In genomic region chr11:83843534-83843933, GRCm38 (mm10) we compare ENCODE assay signal across 22 mouse cellular contexts. TPM values are rescaled to one million over a fixed set of nuclear protein-coding genes. Genes with fewer than 3 reads are reported as not detected.
DNase-seq lines count a peak whose midpoint lies in the region; ATAC-seq lines count a peak whose summit lies in the region.
"Had no signal": no experiment of that assay in that cellular context is flagged by ENCODE, and none has a peak within 500 bp of the region (broad histone marks: within the 10 kb centered on the region; RNA-seq: fewer than 3 reads in every experiment).

No protein-coding gene starts in this region.

- H3K4me3 ChIP-seq in heart, embryonic 11.5 days (ENCODE audit: low read depth, low read length) = no peak overlapping the region
- H3K4me3 ChIP-seq in embryonic facial prominence, embryonic 10.5 days = no peak overlapping the region
- H3K4me3 ChIP-seq in forebrain, embryonic 10.5 days = no peak overlapping the region
- H3K4me3 ChIP-seq: embryonic facial prominence, embryonic 15.5 days; heart, embryonic 10.5 days; hindbrain, embryonic 15.5 days; limb, embryonic 12.5 days; liver, embryonic 13.5 days; midbrain, embryonic 12.5 days had no signal

- no peaks in the 10 kb centered on the region for H3K36me3 ChIP-seq in heart, embryonic 11.5 days (ENCODE audit: control insufficient read depth, insufficient read depth, low read length)
- H3K36me3 ChIP-seq in embryonic facial prominence, embryonic 10.5 days (replicated peaks) = no peaks in the 10 kb centered on the region
- H3K36me3 ChIP-seq in forebrain, embryonic 10.5 days (replicated peaks) = no peaks in the 10 kb centered on the region
- H3K36me3 ChIP-seq: embryonic facial prominence, embryonic 15.5 days; heart, embryonic 10.5 days; hindbrain, embryonic 15.5 days; limb, embryonic 12.5 days; liver, embryonic 13.5 days; midbrain, embryonic 12.5 days had no signal

- WGBS in heart, embryonic 11.5 days (ENCODE audit: insufficient replicate concordance) = 79% methylated on average over 6 of the region's 6 CpGs
- WGBS in embryonic facial prominence, embryonic 10.5 days = 98% methylated on average over 6 of the region's 6 CpGs
- WGBS in forebrain, embryonic 10.5 days = 94% methylated on average over 6 of the region's 6 CpGs

- no peaks in the 10 kb centered on the region for H3K9me3 ChIP-seq in heart, embryonic 11.5 days (replicated peaks; ENCODE audit: control insufficient read depth, low read length)
- no peaks in the 10 kb centered on the region for H3K9me3 ChIP-seq in embryonic facial prominence, embryonic 10.5 days
- H3K9me3 ChIP-seq in forebrain, embryonic 10.5 days = no peaks in the 10 kb centered on the region
- H3K9me3 ChIP-seq: embryonic facial prominence, embryonic 15.5 days; heart, embryonic 10.5 days; hindbrain, embryonic 15.5 days; limb, embryonic 12.5 days; liver, embryonic 13.5 days; midbrain, embryonic 12.5 days had no signal

- H3K27ac ChIP-seq in heart, embryonic 11.5 days (ENCODE audit: low read depth, low read length) = no peak overlapping the region
- no peak overlapping the region for H3K27ac ChIP-seq in embryonic facial prominence, embryonic 10.5 days (replicated peaks)
- H3K27ac ChIP-seq in forebrain, embryonic 10.5 days = no peak overlapping the region
- H3K27ac ChIP-seq: embryonic facial prominence, embryonic 15.5 days; heart, embryonic 10.5 days; hindbrain, embryonic 15.5 days; limb, embryonic 12.5 days; liver, embryonic 13.5 days; midbrain, embryonic 12.5 days had no signal

- H3K4me2 ChIP-seq in heart, embryonic 11.5 days = no peak overlapping the region
- H3K4me2 ChIP-seq: embryonic facial prominence, embryonic 15.5 days; hindbrain, embryonic 15.5 days; limb, embryonic 12.5 days; liver, embryonic 13.5 days; midbrain, embryonic 12.5 days had no signal

- DNase-seq in urinary bladder, adult 2 months (ENCODE audit: low spot score) = peak; percentile 36
- DNase-seq in urinary bladder, postnatal 10 days (ENCODE audit: low spot score) = no peak
- DNase-seq in kidney, adult 8-10 months = peak; percentile 76 to 79
- DNase-seq in kidney, postnatal 4 days = peak; percentile 26 to 56
- DNase-seq in yolk sac, embryonic 10.5 days (ENCODE audit: low spot score) = peak; percentile 58
- no peak for DNase-seq in embryonic facial prominence, embryonic 10.5 days (ENCODE audit: low spot score)
- no peak for DNase-seq in forebrain, embryonic 10.5 days (ENCODE audit: extremely low spot score, low spot score)
- DNase-seq: adrenal gland, postnatal 36 days; cerebellum, adult 9-10 months; gastrocnemius, postnatal 36 days; heart, postnatal 14 days; liver, embryonic 13.5 days; thymus, adult 2 months had no signal

- H3K4me1 ChIP-seq in heart, embryonic 11.5 days (ENCODE audit: control insufficient read depth, insufficient read depth, low read length) = no peaks in the 10 kb centered on the region
- no peaks in the 10 kb centered on the region for H3K4me1 ChIP-seq in embryonic facial prominence, embryonic 10.5 days
- H3K4me1 ChIP-seq in forebrain, embryonic 10.5 days = no peaks in the 10 kb centered on the region
- H3K4me1 ChIP-seq: embryonic facial prominence, embryonic 15.5 days; heart, embryonic 10.5 days; hindbrain, embryonic 15.5 days; limb, embryonic 12.5 days; liver, embryonic 13.5 days; midbrain, embryonic 12.5 days had no signal

- no peak for ATAC-seq in heart, embryonic 11.5 days (replicated peaks; ENCODE audit: insufficient number of reproducible peaks, low FRiP score, low TSS enrichment)
- ATAC-seq: activated CD4-positive, CD25-positive, alpha-beta regulatory T cell, adult 4 months; intestine, postnatal 0 days had no signal

- no peak overlapping the region for H3K9ac ChIP-seq in heart, embryonic 11.5 days (ENCODE audit: low read depth, low read length)
- H3K9ac ChIP-seq: embryonic facial prominence, embryonic 15.5 days; hindbrain, embryonic 15.5 days; limb, embryonic 12.5 days; liver, embryonic 13.5 days; midbrain, embryonic 12.5 days had no signal

- H3K27me3 ChIP-seq in heart, embryonic 11.5 days (ENCODE audit: control insufficient read depth, insufficient read depth, low read length) = peaks cover 17% of the 10 kb centered on the region
- H3K27me3 ChIP-seq in embryonic facial prominence, embryonic 10.5 days (replicated peaks; ENCODE audit: low read depth, poor library complexity, severe bottlenecking) = peaks cover 46% of the 10 kb centered on the region
- H3K27me3 ChIP-seq in forebrain, embryonic 10.5 days (ENCODE audit: poor library complexity, severe bottlenecking) = peaks cover 16% of the 10 kb centered on the region

RNA-seq across cellular contexts. Expression of gene Hnf1b, which starts 6.3 kb away (rescaled TPM):
- 11.7 and 12.5 TPM in 2 replicates for polyA plus RNA-seq in urinary bladder, adult 2 months (2012; rRNA removed)
- polyA plus RNA-seq in heart, embryonic 11.5 days (2014; fragmentation: Nextera tagmentation; extraction: Ambion mirVana) = 0.30 TPM in 1 of 2 replicates, not detected in the other
- 0.07 and 0.18 TPM in 2 replicates for polyA plus RNA-seq in embryonic facial prominence, embryonic 10.5 days (2016; fragmentation: Nextera tagmentation; extraction: Ambion mirVana)
- polyA plus RNA-seq in forebrain, embryonic 10.5 days (2016; fragmentation: Nextera tagmentation; extraction: Ambion mirVana) = not detected in 2 replicates
- polyA plus RNA-seq: activated CD4-positive, CD25-positive, alpha-beta regulatory T cell, adult 4 months; embryonic facial prominence, embryonic 15.5 days; forebrain, embryonic 11.5 days; limb, embryonic 12.5 days; midbrain, embryonic 12.5 days had no signal

Comparison
In these comparisons a context has a peak if more than half of its experiments do, and no peak if none do; other contexts are left out.
1. DNase-seq: peak in urinary bladder, adult 2 months (single experiment), kidney, adult 8-10 months (2 of 2), kidney, postnatal 4 days (2 of 2) and yolk sac, embryonic 10.5 days (single experiment); none in urinary bladder, postnatal 10 days (single experiment), embryonic facial prominence, embryonic 10.5 days (single experiment) and forebrain, embryonic 10.5 days (single experiment).